Mouse (Mus musculus) small intestine, adult 2 months (tissue): ENCODE data around the gene Atxn2.

Experiments used
- CTCF ChIP-seq: fragments of 200-500 bp; IDR thresholded peaks from 2 replicates; pipeline ENCODE4 v1.5.1; 2012; ENCODE audit warnings: low read depth, mild to moderate bottlenecking, control low read depth, inconsistent platforms, low read length, moderate library complexity, mixed read lengths; ENCODE audit not compliant: insufficient replicate concordance, insufficient read length; ENCODE audit errors: extremely low read depth
- POLR2A ChIP-seq: fragments of 200-500 bp; IDR thresholded peaks from 2 replicates; pipeline ENCODE4 v1.6.1; 2012; ENCODE audit warnings: low read depth, mild to moderate bottlenecking, control low read depth, inconsistent platforms, low read length, moderate library complexity

GRCm38 (mm10) chr5:121682250-121682649, 28.9 kb upstream of the Atxn2 start:
- TF ChIP-seq POLR2A (no peak), CTCF (no peak)
